Mouse (Mus musculus) c-Kit-negative CD71-positive TER-119-positive erythroid progenitor cells, embryonic 14.5 days (primary cell): Measurements from ENCODE around the gene Chrm2.

Experiments used
- DNase-seq: peaks from one replicate; pipeline ENCODE4 v3.0.0-alpha.2; 2013; ENCODE audit warnings: low read depth, low spot score

Gene Chrm2

GRCm38 (mm10) chr6:36387612-36388400 lies at the start of gene Chrm2:
Gene Chrm2 (plus strand): TSS chr6:36388084.
- DNase-seq: no peak

- DNase-seq: no peak
Measured at GRCm38 (mm10) chr6:36373983-36374382, 13.9 kb upstream of the Chrm2 start.

- no peak for DNase-seq
Measured at GRCm38 (mm10) chr6:36377936-36378335, 9.9 kb upstream of the Chrm2 start.

GRCm38 (mm10) chr6:36384102-36384501 lies 3.8 kb upstream of the Chrm2 start:
- no peak for DNase-seq

GRCm38 (mm10) chr6:36388401-36389259 lies 746 bp downstream of the Chrm2 start:
- no peak for DNase-seq

GRCm38 (mm10) chr6:36389260-36389965 lies 1.5 kb downstream of the Chrm2 start:
- DNase-seq: no peak

GRCm38 (mm10) chr6:36393705-36394104 lies 5.8 kb downstream of the Chrm2 start:
- DNase-seq: no peak

GRCm38 (mm10) chr6:36405139-36405538 lies 17.3 kb downstream of the Chrm2 start:
- no peak for DNase-seq

- DNase-seq: no peak
Measured at GRCm38 (mm10) chr6:36409016-36409415, 21.1 kb downstream of the Chrm2 start.

GRCm38 (mm10) chr6:36410057-36410456 lies 22.2 kb downstream of the Chrm2 start:
- DNase-seq: no peak

GRCm38 (mm10) chr6:36419716-36420115 lies 31.8 kb downstream of the Chrm2 start:
- DNase-seq: no peak

GRCm38 (mm10) chr6:36437964-36438363 lies 50.1 kb downstream of the Chrm2 start:
- no peak for DNase-seq

GRCm38 (mm10) chr6:36439218-36439617 lies 51.3 kb downstream of the Chrm2 start:
- no peak for DNase-seq

GRCm38 (mm10) chr6:36451480-36451879 lies 63.6 kb downstream of the Chrm2 start:
- DNase-seq: no peak

GRCm38 (mm10) chr6:36455071-36455470 lies 67.2 kb downstream of the Chrm2 start:
- DNase-seq: no peak

GRCm38 (mm10) chr6:36457015-36457414 lies 69.1 kb downstream of the Chrm2 start:
- no peak for DNase-seq

- no peak for DNase-seq
Measured at GRCm38 (mm10) chr6:36464008-36464407, 76.1 kb downstream of the Chrm2 start.

GRCm38 (mm10) chr6:36484132-36484665 lies 96.3 kb downstream of the Chrm2 start:
- no peak for DNase-seq

GRCm38 (mm10) chr6:36507008-36507663 lies 119.3 kb downstream of the Chrm2 start:
- DNase-seq: no peak

- DNase-seq: no peak
Measured at GRCm38 (mm10) chr6:36507946-36508345, 120.1 kb downstream of the Chrm2 start.

- no peak for DNase-seq
Measured at GRCm38 (mm10) chr6:36508469-36508868, 120.6 kb downstream of the Chrm2 start.
